Mouse (Mus musculus): ENCODE results near the gene Cd93.

GRCm38 (mm10) chr2:148439691-148440276, 3.6 kb downstream of the Cd93 start:
- TF ChIP-seq POLR2A (IDR thresholded peaks at IDR 0.05; ENCODE audit: insufficient read depth, low read depth, low read length), result no peak
- no peak for TF ChIP-seq CTCF (IDR thresholded peaks at IDR 0.05; ENCODE audit: insufficient read depth, low read depth, low read length)
